Mouse (Mus musculus): ENCODE data around the gene Arhgef3.

GRCm38 (mm10) chr14:27317146-27317545 lies 202.4 kb downstream of the Arhgef3 start:
- no peak for TF ChIP-seq POLR2A (IDR thresholded peaks at IDR 0.05; ENCODE audit: low read depth, low read length)
- TF ChIP-seq CTCF (conservative IDR thresholded peaks at IDR 0.05; ENCODE audit: insufficient read depth, insufficient read length, low read depth, low read length), result no peak
